Mouse (Mus musculus): ENCODE data around the gene Olfr1097. TPM values are rescaled to one million over a fixed set of nuclear protein-coding genes. Genes with fewer than 3 reads are reported as not detected.

The Olfr1097 gene
- not detected in 2 replicates for polyA plus RNA-seq (2014; fragmentation: Nextera tagmentation; extraction: Ambion mirVana)

GRCm38 (mm10) chr2:86892116-86892515 lies at the start of gene Olfr1097:
TSS of gene Olfr1097 (minus strand) at chr2:86892216.
- H3K4me1 ChIP-seq (ENCODE audit: control insufficient read depth, insufficient read depth, low read length): no peaks in the 10 kb centered on the region
- H3K4me3 ChIP-seq (ENCODE audit: low read depth, low read length): no peak within 1 kb of the TSS
- WGBS: 94% methylated on average over 1 of the region's 1 CpGs
- H3K9ac ChIP-seq (ENCODE audit: low read length): no peak within 1 kb of the TSS
- no peak for DNase-seq (ENCODE audit: low spot score)
- ATAC-seq (ENCODE audit: insufficient read depth, low FRiP score, low TSS enrichment): no peak
- H3K4me2 ChIP-seq (ENCODE audit: low read depth): no peak within 1 kb of the TSS
- H3K9me3 ChIP-seq (ENCODE audit: control insufficient read depth, low read length): no peaks in the 10 kb centered on the region
- H3K27ac ChIP-seq (ENCODE audit: low read depth, low read length): no peak within 1 kb of the TSS
- no peaks in the 10 kb centered on the region for H3K36me3 ChIP-seq (ENCODE audit: control insufficient read depth, insufficient read depth, low read length)
- no peaks in the 10 kb centered on the region for H3K27me3 ChIP-seq (ENCODE audit: control insufficient read depth, insufficient read depth, low read length)

GRCm38 (mm10) chr2:86926557-86926956 lies 34.5 kb upstream of the Olfr1097 start:
- no peak for ATAC-seq (ENCODE audit: insufficient read depth, low FRiP score, low TSS enrichment)
- DNase-seq (ENCODE audit: low spot score): no peak
- H3K4me3 ChIP-seq (ENCODE audit: low read depth, low read length): no peak overlapping the region
- no peaks in the 10 kb centered on the region for H3K36me3 ChIP-seq (ENCODE audit: control insufficient read depth, insufficient read depth, low read length)
- no peaks in the 10 kb centered on the region for H3K4me1 ChIP-seq (ENCODE audit: control insufficient read depth, insufficient read depth, low read length)
- no peaks in the 10 kb centered on the region for H3K27me3 ChIP-seq (ENCODE audit: control insufficient read depth, insufficient read depth, low read length)
- H3K4me2 ChIP-seq (ENCODE audit: low read depth): no peak overlapping the region
- H3K27ac ChIP-seq (ENCODE audit: low read depth, low read length): no peak overlapping the region
- H3K9ac ChIP-seq (ENCODE audit: low read length): no peak overlapping the region
- H3K9me3 ChIP-seq (ENCODE audit: control insufficient read depth, low read length): no peaks in the 10 kb centered on the region

- ATAC-seq (ENCODE audit: insufficient read depth, low FRiP score, low TSS enrichment): no peak
- Histone ChIP-seq H3K9me3 (ENCODE audit: control insufficient read depth, low read length) (no peaks in the 10 kb centered on the region), H3K9ac (ENCODE audit: low read length) (no peak within 1 kb of the TSS), H3K4me3 (ENCODE audit: low read depth, low read length) (no peak within 1 kb of the TSS), H3K27ac (ENCODE audit: low read depth, low read length) (no peak within 1 kb of the TSS), H3K4me1 (ENCODE audit: control insufficient read depth, insufficient read depth, low read length) (no peaks in the 10 kb centered on the region), H3K4me2 (ENCODE audit: low read depth) (no peak within 1 kb of the TSS), H3K27me3 (ENCODE audit: control insufficient read depth, insufficient read depth, low read length) (no peaks in the 10 kb centered on the region), H3K36me3 (ENCODE audit: control insufficient read depth, insufficient read depth, low read length) (no peaks in the 10 kb centered on the region)
- DNase-seq (ENCODE audit: low spot score): no peak
- WGBS: 90% methylated on average over 1 of the region's 1 CpGs
Observed at GRCm38 (mm10) chr2:86924445-86924844, 32.4 kb upstream of the Olfr1097 start, which contains the start of gene Olfr1098. TSS of gene Olfr1098 (minus strand) at chr2:86924545.

- ATAC-seq (ENCODE audit: insufficient read depth, low FRiP score, low TSS enrichment) (no peak), DNase-seq (ENCODE audit: low spot score) (no peak)
- H3K9me3 ChIP-seq (ENCODE audit: control insufficient read depth, low read length): no peaks in the 10 kb centered on the region
- H3K9ac ChIP-seq (ENCODE audit: low read length): no peak overlapping the region
- H3K36me3 ChIP-seq (ENCODE audit: control insufficient read depth, insufficient read depth, low read length): no peaks in the 10 kb centered on the region
- H3K27me3 ChIP-seq (ENCODE audit: control insufficient read depth, insufficient read depth, low read length): no peaks in the 10 kb centered on the region
- H3K27ac ChIP-seq (ENCODE audit: low read depth, low read length): no peak overlapping the region
- 86% methylated on average over 2 of the region's 2 CpGs for WGBS
- H3K4me1 ChIP-seq (ENCODE audit: control insufficient read depth, insufficient read depth, low read length): no peaks in the 10 kb centered on the region
- no peak overlapping the region for H3K4me2 ChIP-seq (ENCODE audit: low read depth)
- H3K4me3 ChIP-seq (ENCODE audit: low read depth, low read length): no peak overlapping the region
Observed at GRCm38 (mm10) chr2:86905647-86906046, 13.6 kb upstream of the Olfr1097 start.

GRCm38 (mm10) chr2:86874702-86875101 lies 17.3 kb downstream of the Olfr1097 start, which contains the start of gene Gm13723:
TSS of gene Gm13723 (minus strand) at chr2:86874802.
- DNase-seq (ENCODE audit: low spot score) (no peak), ATAC-seq (ENCODE audit: insufficient read depth, low FRiP score, low TSS enrichment) (no peak)
- Histone ChIP-seq H3K9ac (ENCODE audit: low read length) (no peak within 1 kb of the TSS), H3K27me3 (ENCODE audit: control insufficient read depth, insufficient read depth, low read length) (no peaks in the 10 kb centered on the region), H3K9me3 (ENCODE audit: control insufficient read depth, low read length) (no peaks in the 10 kb centered on the region), H3K27ac (ENCODE audit: low read depth, low read length) (no peak within 1 kb of the TSS), H3K4me1 (ENCODE audit: control insufficient read depth, insufficient read depth, low read length) (no peaks in the 10 kb centered on the region), H3K36me3 (ENCODE audit: control insufficient read depth, insufficient read depth, low read length) (no peaks in the 10 kb centered on the region), H3K4me3 (ENCODE audit: low read depth, low read length) (no peak within 1 kb of the TSS), H3K4me2 (ENCODE audit: low read depth) (no peak within 1 kb of the TSS)
- WGBS: 56% methylated on average over 1 of the region's 1 CpGs

GRCm38 (mm10) chr2:86851596-86851995 lies 40.4 kb downstream of the Olfr1097 start, which contains the start of gene Olfr1095:
TSS of gene Olfr1095 (minus strand) at chr2:86851696.
- H3K4me2 ChIP-seq (ENCODE audit: low read depth): no peak within 1 kb of the TSS
- H3K36me3 ChIP-seq (ENCODE audit: control insufficient read depth, insufficient read depth, low read length): no peaks in the 10 kb centered on the region
- DNase-seq (ENCODE audit: low spot score) (no peak), ATAC-seq (ENCODE audit: insufficient read depth, low FRiP score, low TSS enrichment) (no peak)
- WGBS: 85% methylated on average over 3 of the region's 3 CpGs
- H3K4me3 ChIP-seq (ENCODE audit: low read depth, low read length): no peak within 1 kb of the TSS
- H3K4me1 ChIP-seq (ENCODE audit: control insufficient read depth, insufficient read depth, low read length): no peaks in the 10 kb centered on the region
- H3K9ac ChIP-seq (ENCODE audit: low read length): no peak within 1 kb of the TSS
- no peaks in the 10 kb centered on the region for H3K27me3 ChIP-seq (ENCODE audit: control insufficient read depth, insufficient read depth, low read length)
- H3K9me3 ChIP-seq (ENCODE audit: control insufficient read depth, low read length): no peaks in the 10 kb centered on the region
- H3K27ac ChIP-seq (ENCODE audit: low read depth, low read length): no peak within 1 kb of the TSS

Other genes starting within 250 kb of the Olfr1097 start
- not detected in 2 replicates for gene Olfr1085, start 230.2 kb downstream of the Olfr1097 start, polyA plus RNA-seq (2014; fragmentation: Nextera tagmentation; extraction: Ambion mirVana)
- not detected in 2 replicates for gene Olfr1086, start 212.1 kb downstream of the Olfr1097 start, polyA plus RNA-seq (2014; fragmentation: Nextera tagmentation; extraction: Ambion mirVana)
- gene Olfr1087, start 193.8 kb downstream of the Olfr1097 start, polyA plus RNA-seq (2014; fragmentation: Nextera tagmentation; extraction: Ambion mirVana): not detected in 2 replicates
- gene Olfr1089, start 158.5 kb downstream of the Olfr1097 start, polyA plus RNA-seq (2014; fragmentation: Nextera tagmentation; extraction: Ambion mirVana): not detected in 2 replicates
- gene Olfr1090, start 133.2 kb downstream of the Olfr1097 start, polyA plus RNA-seq (2014; fragmentation: Nextera tagmentation; extraction: Ambion mirVana): not detected in 2 replicates
- not detected in 2 replicates for gene Olfr1093, start 109.7 kb downstream of the Olfr1097 start, polyA plus RNA-seq (2014; fragmentation: Nextera tagmentation; extraction: Ambion mirVana)
- gene Olfr141, start 82.2 kb downstream of the Olfr1097 start, polyA plus RNA-seq (2014; fragmentation: Nextera tagmentation; extraction: Ambion mirVana): not detected in 2 replicates
- gene Olfr1094, start 67.6 kb downstream of the Olfr1097 start, polyA plus RNA-seq (2014; fragmentation: Nextera tagmentation; extraction: Ambion mirVana): not detected in 2 replicates
- not detected in 2 replicates for gene Olfr1095, start 40.5 kb downstream of the Olfr1097 start, polyA plus RNA-seq (2014; fragmentation: Nextera tagmentation; extraction: Ambion mirVana)
- not detected in 2 replicates for gene Gm13723, start 17.4 kb downstream of the Olfr1097 start, polyA plus RNA-seq (2014; fragmentation: Nextera tagmentation; extraction: Ambion mirVana)
- gene Olfr1098, start 32.3 kb upstream of the Olfr1097 start, polyA plus RNA-seq (2014; fragmentation: Nextera tagmentation; extraction: Ambion mirVana): not detected in 2 replicates
- gene Olfr1099, start 68.5 kb upstream of the Olfr1097 start, polyA plus RNA-seq (2014; fragmentation: Nextera tagmentation; extraction: Ambion mirVana): not detected in 2 replicates
- gene Olfr1100, start 87.7 kb upstream of the Olfr1097 start, polyA plus RNA-seq (2014; fragmentation: Nextera tagmentation; extraction: Ambion mirVana): not detected in 2 replicates
- gene Olfr1101, start 99.0 kb upstream of the Olfr1097 start, polyA plus RNA-seq (2014; fragmentation: Nextera tagmentation; extraction: Ambion mirVana): not detected in 2 replicates
- not detected in 2 replicates for gene Olfr1102, start 106.2 kb upstream of the Olfr1097 start, polyA plus RNA-seq (2014; fragmentation: Nextera tagmentation; extraction: Ambion mirVana)
- not detected in 2 replicates for gene Olfr1104, start 134.9 kb upstream of the Olfr1097 start, polyA plus RNA-seq (2014; fragmentation: Nextera tagmentation; extraction: Ambion mirVana)
- gene Olfr1105, start 144.3 kb upstream of the Olfr1097 start, polyA plus RNA-seq (2014; fragmentation: Nextera tagmentation; extraction: Ambion mirVana): not detected in 2 replicates
- not detected in 2 replicates for gene Olfr1106, start 160.1 kb upstream of the Olfr1097 start, polyA plus RNA-seq (2014; fragmentation: Nextera tagmentation; extraction: Ambion mirVana)
- not detected in 2 replicates for gene Olfr1107, start 183.6 kb upstream of the Olfr1097 start, polyA plus RNA-seq (2014; fragmentation: Nextera tagmentation; extraction: Ambion mirVana)
- not detected in 2 replicates for gene Olfr1109, start 203.8 kb upstream of the Olfr1097 start, polyA plus RNA-seq (2014; fragmentation: Nextera tagmentation; extraction: Ambion mirVana)
- gene Olfr259, start 222.4 kb upstream of the Olfr1097 start, polyA plus RNA-seq (2014; fragmentation: Nextera tagmentation; extraction: Ambion mirVana): not detected in 2 replicates
- not detected in 2 replicates for gene Olfr1110, start 248.1 kb upstream of the Olfr1097 start, polyA plus RNA-seq (2014; fragmentation: Nextera tagmentation; extraction: Ambion mirVana)

Measured in neural tube, embryonic 11.5 days (tissue).